Mouse (Mus musculus) urinary bladder, postnatal 36 days (tissue): ENCODE results near the gene Gm5478.
"Not testable (repeated sequence)": the region's sequence is repeated elsewhere in the genome, so short reads cannot be mapped to it uniquely, and the experiment has no call there.

Source experiments
- DNase-seq, 2 experiments: peaks; one replicate each; pipeline ENCODE4 v3.0.0; 2022; ENCODE audit warnings: low spot score in 2 of 2, mixed read lengths in 1 of 2

Gene Gm5478

GRCm38 (mm10) chr15:101647280-101647679 is at the start of gene Gm5478:
TSS of gene Gm5478 (minus strand) at chr15:101647380.
- DNase-seq, result no peak

GRCm38 (mm10) chr15:101694207-101694606 is 47.0 kb upstream of the Gm5478 start, which contains the start of gene Krt6a:
TSS of gene Krt6a (minus strand) at chr15:101694307.
- no peak for DNase-seq

DNA sequence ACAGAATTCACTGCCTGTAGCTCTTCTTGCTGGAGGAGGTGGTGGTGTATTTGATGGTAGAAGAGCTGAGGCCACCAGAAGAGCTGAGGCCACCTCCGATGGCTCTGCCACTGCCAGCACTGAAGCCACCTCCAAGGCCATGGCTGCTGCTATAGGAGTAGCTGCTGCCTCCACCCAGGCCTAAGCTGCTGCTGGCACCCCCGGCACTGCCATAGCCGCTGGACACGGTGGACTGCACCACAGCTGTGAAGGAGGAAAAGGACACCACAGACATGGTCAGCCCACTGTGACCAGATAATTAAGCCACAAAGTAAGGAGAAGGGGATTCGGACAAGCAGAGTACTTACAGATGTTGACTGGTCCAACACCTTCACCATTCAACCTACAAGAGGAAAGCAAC is 43.3 kb upstream of the Gm5478 start:
- not testable (repeated sequence) for DNase-seq

- no peak for DNase-seq
These were observed 41.0 kb upstream of the Gm5478 start for GRCm38 (mm10) chr15:101688161-101688560.

DNA sequence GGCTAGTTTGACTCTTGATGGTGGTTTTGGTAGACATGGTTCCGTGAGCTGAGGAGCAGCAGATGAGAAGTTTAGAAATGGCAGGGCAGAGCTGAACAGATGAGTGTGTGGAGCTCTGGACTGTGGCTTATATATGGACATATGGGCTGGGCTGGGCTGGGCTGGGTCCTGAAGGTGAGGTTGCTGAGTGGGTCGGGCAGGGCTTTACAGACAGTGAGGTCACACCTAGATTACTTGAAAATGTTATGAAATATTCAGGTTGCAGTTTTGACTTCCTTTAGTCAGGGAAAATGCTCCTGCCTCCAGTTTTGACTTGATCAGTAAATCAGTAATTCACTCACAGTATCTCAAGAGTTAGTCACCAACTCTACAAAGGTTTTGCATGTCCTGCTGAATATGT is 33.0 kb upstream of the Gm5478 start, which contains the start of gene Krt6b:
Krt6b (minus strand) TSS at position 101 of the 400 bp plus-strand sequence.
- DNase-seq, result no peak

DNA sequence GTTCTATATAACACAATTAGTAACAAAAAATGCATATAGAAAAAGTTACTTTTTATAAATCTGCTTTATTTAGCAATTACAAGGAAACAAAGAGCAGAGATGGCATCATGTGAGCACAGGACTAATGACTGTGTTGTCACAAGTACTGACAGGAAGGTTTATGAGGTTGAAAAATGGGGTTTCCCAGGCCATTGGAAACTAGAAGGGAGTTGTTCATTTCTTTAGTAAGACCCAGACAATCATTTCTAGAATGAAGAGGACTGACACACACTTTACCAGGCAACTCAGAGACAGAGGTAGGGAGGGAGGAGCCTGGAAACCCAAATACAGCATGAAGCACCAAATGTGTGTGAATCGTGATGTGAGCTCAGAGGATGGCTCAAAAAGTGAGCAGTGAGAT is 28.8 kb upstream of the Gm5478 start:
- no peak for DNase-seq

DNA sequence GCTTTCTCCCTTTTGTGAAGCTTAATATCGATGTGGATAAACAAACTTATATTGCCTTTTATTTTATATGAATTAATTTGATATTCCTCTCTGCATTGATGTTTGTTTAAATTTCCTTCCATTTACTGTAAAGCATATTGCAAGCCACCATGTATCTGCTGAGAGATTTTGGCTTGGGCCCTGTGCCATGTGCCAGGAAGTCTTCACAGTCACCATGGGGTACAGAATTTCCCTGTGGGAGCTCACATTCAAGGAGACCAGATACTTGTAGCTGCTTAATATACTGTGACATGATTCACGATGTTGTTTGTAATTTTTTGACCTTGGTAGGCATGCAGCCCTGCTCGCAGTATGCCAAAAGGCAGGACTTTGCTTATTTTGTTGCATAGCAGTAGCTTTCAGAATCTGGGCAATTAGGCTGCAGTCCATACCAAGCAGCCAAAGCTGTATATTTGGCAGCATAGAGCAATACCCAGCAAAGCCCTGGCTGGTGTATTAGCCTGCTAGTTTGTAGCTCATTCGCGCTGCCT is 5.6 kb upstream of the Gm5478 start:
- DNase-seq, result no peak

- no peak for DNase-seq
These were observed 19.3 kb downstream of the Gm5478 start, which contains the start of gene Gm5414 for GRCm38 (mm10) chr15:101627884-101628283. TSS of gene Gm5414 (minus strand) at chr15:101628188.

DNA sequence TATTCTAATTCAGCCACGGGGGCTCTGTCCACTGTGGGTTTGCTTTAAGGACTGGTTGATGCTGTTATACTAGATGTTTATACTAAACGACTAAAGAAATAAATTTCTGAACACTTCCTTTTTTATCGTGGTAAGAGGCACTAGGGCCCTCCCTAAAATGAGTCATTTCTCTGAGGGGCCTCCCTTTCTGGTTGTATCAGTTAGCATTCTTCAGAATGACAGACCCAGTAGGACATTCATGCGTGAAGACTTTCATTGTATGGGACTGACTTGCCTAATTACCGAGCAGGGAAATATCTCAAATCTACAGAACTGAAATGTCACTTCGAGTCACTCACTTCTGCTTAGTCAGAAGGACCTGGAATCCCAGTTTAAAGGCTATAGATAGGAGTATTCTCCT is 48.1 kb downstream of the Gm5478 start:
- DNase-seq, result no peak
